Mouse (Mus musculus): ENCODE measurements around the gene Kcnq1.

Kcnq1 gene

DNA sequence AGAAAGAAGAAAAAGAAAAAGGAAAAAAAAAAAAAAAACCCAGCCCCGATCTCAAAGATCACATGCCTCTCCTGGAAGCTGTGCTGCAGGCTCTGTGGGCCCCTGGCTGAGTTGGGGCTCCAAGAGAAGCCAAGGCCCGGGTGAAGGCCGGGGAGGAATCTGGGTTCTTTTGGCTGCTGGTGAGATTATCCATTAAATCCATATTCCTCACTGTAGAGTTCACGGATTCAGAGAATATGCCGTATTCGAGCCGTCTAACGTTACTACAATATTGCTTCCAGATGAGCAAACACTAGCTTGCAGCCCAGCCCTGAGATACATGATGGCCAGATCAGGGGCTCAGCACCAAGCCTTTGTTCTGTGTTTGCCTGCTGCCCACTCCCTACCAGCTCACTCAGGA lies 204.7 kb downstream of the Kcnq1 start:
- no peak for DNase-seq (ENCODE audit: low read depth in 2 of 2, low spot score in 2 of 2)

DNA sequence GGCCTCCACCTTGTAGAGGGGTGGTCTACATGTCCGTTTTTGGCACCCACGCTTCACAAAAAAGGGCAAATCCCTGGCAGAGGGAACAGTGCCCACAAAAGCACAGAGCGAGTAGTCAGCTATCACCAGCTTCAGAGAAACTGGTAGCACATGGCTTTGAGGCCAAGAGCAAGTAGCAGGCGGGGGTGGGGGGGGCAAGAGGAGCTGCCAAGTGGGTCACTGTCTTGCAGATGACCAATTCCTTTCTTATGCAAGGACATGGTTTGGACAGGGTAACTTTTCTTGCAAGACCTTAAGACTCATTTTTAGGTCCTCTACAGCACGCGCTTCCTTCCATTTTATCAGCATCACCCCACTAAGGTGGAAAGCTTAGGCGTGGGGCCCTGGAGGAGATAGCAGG lies 205.3 kb downstream of the Kcnq1 start:
- no peak for DNase-seq (ENCODE audit: low read depth in 2 of 2, low spot score in 2 of 2)

DNA sequence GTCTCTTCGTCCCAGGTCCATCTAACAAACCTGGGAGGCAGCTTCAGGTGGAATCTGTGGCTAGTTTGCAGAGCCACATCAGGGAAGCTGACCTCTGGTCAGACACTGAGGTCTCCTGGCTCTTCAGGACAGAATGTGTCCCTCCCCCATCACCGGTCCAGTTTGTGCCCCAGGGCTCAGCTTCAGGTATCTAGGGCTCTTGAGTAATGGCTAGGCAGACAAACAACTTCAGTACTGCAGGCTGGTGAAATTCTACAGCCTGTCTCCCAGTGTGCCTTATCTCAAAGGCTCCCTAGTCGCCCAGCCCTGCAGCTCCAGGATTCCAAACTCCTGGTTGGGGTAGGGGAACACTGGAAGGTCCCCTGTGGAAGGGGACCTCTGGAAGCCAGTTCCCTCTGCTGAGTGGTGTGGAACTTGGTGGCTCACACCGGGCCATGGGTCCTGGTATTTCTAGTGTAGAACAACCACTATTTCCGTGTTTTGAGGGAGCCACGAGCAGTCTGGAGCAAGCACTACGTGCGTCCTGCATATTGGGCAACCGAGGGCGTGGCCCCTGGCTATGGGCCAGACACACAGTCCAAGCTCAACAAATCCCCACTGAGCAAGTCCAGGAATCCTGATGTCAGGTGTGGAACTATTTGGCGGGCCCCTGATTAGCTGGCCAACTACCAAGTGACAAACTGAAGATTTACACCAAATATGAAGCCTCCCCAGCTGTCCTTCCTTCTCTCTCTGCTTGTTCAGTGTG lies 207.6 kb downstream of the Kcnq1 start:
- no peak for DNase-seq (ENCODE audit: low read depth in 2 of 2, low spot score in 2 of 2)

DNA sequence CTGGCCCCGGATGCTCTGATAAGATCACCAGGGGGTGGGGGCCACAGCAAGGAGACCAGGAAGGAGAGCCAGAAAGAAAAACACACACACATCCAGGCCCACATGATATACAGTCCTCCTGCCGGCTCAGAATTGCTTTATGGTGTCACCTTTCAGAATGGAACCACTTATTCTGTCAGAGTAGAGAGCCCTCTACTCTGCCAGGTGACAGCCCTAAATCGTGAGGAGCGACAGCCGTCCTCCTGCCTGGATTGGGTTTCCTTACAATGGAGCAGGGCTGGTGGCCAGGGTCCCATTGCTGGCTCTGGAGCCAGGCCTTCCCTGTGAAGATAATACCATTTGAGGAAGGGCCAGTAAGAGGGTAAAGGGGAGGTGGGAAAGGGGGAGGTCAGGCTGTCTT lies 212.3 kb downstream of the Kcnq1 start:
- DNase-seq (ENCODE audit: low read depth in 2 of 2, low spot score in 2 of 2) = no peak

DNA sequence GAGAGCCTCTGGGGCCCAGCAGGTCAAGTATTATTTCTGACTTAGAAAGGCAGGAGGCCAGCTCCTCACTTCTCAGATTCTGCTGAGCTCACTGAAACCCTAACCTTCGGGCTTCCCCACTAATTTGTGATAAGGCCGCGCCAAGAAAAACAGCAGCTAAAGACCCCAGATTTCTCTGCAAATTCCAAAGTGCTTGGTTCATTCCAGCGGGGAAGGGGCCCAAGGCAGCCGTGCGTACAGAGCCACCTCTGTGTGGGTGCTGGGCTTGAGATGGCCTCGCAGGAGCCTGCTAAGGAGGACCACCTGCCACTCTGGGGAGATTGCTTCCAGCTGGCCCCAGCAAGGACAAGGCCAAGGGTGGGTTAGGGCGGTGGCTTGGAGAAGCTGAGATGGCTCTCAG lies 214.2 kb downstream of the Kcnq1 start:
- no peak for DNase-seq (ENCODE audit: low read depth in 2 of 2, low spot score in 2 of 2)

DNA sequence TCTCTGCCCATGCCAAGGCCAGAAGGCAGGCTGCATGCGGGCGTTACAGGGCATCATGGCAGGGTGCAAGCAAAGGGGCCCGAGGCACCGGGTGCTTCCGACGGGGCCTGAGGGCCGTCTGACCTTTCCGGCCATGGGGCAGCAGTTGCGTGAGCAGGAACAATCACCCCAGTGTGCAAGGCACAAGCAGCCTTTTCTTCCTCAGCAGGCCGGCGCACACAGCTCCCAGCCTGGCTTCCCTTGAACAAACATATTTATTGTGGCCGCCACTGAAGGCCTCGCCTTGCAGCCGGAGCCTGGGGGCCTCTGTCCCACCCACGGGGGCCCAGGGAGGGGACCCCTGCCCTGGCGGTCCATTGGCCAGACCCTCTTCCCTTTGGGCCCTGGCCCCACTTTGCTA lies 218.9 kb downstream of the Kcnq1 start:
- DNase-seq (ENCODE audit: low read depth in 2 of 2, low spot score in 2 of 2) = no peak

DNA sequence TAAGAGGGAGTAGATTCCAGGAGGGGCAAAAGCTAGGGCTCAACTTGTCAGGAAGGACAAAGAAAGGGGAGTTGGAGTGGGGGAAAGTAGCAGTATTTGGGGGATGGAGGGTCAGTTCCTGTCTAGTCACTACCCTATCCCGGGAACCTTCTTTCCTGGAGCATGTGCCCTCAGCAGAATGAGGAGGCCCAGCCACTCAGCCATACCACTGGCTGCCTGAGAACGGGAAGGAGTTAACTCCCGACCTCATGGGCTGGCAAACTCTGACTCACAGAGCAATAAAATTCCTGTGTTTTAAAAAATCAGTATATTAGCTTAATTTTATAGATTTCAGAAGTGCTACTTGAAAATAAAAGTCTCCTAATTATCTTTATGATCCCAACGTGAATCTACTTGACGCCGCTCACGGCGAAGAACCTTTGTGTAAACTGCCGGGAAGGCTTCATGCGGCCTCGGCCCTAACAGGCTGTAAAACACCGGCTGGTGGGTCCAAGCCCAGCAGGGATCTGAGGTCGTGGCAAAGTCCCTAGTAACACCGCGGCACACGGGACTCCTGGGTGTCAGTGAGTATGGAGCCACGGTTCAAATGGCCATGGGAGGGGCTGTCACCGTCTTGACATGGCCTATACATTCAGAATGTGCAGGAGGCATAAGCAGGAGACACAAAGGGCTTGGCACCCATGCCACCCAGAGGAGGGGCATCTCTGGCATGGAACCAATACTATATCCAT lies 222.2 kb downstream of the Kcnq1 start:
- no peak for DNase-seq (ENCODE audit: low read depth in 2 of 2, low spot score in 2 of 2)

DNA sequence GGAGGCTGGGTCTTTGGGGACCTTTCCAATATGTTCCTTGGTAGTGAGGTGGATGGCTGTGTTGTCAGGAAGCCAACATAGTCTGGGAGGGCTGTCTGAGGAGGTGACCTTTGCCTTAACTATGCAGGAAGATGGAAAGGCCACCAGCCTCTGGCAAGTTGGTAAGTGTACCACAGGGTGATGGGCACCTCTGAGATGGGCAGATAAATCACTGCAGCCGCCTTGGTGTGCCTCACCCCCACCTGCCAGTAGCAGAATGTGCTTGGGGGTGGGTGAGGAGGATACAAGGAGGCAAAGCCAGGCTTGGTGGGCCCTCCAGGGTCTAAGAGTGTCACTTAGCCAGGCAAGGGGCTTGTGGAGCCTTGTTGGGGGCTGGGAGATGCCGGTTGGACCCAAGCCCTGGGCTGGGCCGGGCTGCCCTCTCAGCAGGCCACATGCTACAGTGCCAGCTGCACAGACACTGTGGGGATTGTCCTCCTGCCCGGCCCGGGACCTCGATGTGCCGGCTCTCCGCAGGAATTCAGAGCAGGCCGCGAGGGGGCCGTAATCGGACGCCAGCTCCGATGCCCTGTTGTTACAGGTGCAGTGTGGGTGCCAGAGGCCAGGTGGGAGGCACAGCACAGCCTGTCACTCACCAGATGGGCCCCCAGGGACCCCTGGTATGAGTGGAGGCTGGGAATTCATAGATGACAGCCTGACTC lies 223.1 kb downstream of the Kcnq1 start:
- no peak for DNase-seq (ENCODE audit: low read depth in 2 of 2, low spot score in 2 of 2)

DNA sequence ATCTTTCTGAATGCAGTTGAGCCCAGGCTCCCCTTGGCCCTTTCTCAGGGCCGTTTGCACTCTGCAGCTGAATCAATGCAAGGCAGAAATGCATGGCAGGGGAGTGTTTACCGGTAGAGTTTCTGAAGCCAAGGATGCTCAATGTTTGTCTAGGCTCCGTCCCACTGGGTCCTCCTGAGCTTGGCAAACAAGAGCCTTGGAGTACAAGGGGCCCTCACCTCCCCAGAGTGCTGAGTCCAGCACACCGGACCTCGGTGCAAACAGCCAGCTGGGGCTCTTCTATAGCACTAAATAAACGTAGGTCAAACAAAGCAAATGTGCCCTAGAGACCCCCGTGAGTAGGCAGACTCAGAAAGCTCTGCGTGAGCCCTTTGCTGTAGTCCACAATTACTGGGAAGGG lies 226.9 kb downstream of the Kcnq1 start:
- no peak for DNase-seq (ENCODE audit: low read depth in 2 of 2, low spot score in 2 of 2)

DNA sequence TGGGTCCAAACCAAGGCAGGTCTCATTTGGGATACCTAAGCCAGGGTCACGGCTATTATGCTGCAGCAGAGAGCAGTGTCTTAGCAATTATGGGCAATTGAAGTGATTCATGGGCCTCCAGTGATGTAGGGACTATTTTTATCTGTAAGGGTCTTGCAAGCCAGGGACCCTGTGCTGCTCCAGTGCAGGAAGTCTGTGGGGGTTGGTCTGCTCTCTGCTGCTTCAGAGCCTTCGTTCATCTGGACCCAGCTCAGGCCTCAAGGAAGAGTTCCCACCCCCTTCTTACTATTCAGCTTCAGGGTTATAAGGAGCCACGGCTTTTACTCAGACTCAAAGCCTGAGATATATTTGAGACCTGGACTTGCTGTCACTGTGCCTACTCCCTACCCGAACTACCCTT lies 227.4 kb downstream of the Kcnq1 start:
- no peak for DNase-seq (ENCODE audit: low read depth in 2 of 2, low spot score in 2 of 2)

DNA sequence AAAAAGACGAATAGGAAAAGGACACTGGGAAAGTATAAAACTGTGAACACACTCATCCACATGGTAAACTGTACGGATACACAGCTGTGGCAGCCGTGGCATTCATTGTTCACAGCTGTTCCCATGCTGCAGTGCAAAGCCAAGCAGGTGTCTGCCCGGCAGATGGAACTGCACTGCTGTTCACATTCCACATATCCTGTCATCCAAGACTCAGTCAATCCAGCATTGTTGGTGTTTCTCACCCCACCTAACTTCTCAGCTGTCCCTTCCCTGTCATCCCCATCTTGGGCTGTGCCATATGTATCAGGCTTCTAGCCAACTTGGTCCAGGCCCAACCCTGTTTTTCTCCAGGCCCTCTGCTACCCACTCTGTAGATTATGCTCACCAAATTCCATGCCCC lies 232.5 kb downstream of the Kcnq1 start:
- DNase-seq (ENCODE audit: low read depth in 2 of 2, low spot score in 2 of 2) = no peak

DNA sequence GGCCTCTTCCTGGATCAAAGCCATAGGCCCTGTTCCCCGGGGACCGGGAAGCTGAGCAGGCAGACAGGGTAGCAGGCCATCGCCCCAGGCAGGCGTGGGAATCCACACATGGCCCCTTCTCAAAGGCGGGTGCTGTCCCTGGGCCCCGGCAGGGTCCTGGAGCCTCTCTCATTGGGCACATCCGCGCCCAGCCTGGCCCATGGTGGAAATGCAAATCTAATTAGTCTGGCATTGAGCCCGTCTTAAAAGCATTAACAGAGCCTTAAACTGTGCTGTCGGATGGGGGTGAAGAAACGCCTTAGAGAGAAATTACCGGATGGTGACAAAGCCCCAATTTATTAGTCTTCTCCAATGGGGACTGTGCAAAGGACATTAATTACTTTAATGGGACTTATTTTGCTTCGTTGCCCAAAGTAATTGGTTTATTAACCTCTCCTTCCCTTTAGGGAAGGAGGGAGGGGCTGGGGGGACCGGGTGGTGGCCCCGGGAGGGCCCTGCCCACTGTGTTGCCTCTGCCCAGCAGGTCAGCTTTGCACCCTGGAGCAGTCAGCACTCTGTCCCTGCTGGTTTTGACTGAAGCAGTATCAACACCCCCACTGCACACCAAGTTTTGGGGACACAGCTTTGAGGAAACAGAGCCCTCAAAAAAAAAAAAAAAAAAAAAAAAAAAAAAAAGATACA lies 234.6 kb downstream of the Kcnq1 start:
- DNase-seq (ENCODE audit: low read depth in 2 of 2, low spot score in 2 of 2) = no peak

DNA sequence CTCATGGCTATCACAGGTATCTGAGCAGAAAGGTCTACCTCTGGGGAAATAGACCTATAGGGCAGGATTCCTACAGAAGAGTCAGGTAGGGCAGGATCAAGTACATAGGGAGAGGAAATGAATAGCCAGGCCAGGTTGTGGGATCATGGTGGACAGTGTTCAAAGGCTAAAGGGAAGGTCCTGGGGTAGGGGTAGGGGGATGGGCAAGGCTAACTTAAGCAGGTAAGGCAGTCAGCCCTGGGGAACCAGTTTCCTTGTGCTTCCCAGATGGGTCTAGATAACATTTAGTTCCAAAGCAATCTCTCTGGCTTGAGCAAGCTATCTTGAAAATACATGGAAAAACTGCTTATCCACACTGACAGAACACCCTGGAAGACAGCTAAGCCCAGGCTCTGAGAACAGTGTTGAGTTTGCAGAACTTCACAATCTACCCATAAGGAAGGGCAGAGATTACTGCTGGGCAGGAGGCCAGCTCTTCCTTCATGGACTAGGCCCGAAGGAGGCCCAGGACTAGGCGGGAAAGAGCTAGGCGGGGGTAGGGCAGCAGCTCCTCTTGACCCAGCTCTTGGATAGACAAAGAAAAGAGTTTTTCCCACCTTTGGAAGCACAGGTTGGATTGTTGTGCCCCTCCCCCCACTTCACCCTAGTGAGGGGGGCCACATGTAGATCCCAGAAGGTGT lies 235.3 kb downstream of the Kcnq1 start:
- no peak for DNase-seq (ENCODE audit: low read depth in 2 of 2, low spot score in 2 of 2)

DNA sequence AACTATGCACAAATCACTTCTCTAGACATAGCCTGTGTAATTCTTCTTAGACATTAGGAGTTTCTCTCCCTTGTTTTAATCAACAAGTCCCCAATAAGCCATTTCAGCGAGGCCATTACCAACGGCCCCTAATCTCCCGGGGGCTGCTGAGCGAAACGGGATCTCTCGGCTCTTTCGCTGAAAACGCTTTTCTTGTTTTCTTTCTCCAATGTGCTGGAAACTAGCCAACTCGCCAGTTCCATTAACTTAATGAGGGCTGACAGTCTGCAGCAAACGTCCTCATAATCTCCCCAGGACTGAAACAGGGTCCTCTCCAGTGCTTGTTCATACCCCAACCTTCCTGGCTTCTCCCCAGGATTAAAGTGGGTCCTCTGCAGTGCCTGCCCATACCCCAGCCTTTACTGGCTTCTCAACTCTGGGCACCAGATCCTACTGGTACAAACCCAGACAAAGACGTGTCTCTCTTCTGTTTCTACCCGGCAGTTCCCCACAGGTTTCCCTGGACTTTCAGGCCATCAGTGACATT lies 237.7 kb downstream of the Kcnq1 start:
- DNase-seq (ENCODE audit: low read depth in 2 of 2, low spot score in 2 of 2) = no peak

DNA sequence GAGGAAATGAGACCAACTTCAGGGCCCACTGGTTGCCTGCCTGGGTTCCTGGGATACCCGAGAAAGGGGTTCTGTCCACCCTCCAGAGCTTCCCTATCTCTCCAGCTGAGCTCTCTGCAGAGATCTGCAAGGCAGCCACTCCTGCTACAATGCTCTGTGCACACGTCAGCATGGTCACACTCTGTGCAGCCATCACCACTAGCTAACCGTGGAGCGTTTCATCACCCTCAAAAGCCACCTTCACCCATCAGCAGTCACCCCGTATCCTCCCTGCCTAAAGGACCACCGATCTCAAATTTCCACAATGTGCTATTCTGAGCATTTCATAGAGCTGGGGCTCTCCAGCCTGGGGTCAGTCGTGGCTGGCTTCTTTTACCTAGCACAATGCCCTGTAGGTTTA lies 243.1 kb downstream of the Kcnq1 start:
- DNase-seq (ENCODE audit: low read depth in 2 of 2, low spot score in 2 of 2) = no peak

DNA sequence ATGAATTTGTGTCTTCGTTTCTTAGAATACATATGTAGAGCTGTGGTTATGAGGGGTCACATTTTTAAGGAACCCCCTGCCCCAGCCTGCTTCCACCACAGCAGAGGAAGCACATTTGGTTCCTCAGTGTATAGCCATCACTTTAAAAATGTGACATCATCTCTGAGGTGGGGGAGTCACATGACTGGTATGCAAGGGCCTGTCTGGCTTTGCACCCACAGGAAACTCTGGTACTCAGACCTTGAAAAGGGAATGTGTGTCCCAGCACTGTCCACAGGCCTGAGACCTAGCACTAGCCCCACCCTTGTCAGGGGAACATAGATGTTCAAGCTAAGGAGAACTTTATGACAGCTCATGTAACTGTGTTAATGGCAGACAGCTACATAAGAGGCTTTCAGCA lies 243.7 kb downstream of the Kcnq1 start:
- DNase-seq (ENCODE audit: low read depth in 2 of 2, low spot score in 2 of 2) = no peak

DNA sequence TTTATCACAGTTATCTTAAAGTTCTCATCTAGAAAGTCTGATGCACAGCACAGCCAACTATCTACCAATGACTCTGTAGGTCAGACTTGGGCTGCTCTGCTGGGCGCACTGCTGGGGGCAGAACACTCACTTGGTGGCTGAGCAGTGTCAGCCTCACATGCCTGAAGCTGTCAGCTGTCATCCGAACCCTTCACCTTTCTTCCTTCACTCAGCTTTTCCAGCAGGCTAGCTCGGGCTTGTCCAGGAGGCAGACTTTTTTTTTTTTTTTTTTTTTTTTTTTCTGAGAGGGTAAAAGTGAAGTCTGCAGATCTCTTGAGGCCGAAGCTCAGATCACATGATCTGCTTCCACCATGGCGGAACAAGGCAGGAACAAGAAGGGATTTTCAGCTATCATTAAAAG lies 249.7 kb downstream of the Kcnq1 start:
- no peak for DNase-seq (ENCODE audit: low read depth in 2 of 2, low spot score in 2 of 2)

DNA sequence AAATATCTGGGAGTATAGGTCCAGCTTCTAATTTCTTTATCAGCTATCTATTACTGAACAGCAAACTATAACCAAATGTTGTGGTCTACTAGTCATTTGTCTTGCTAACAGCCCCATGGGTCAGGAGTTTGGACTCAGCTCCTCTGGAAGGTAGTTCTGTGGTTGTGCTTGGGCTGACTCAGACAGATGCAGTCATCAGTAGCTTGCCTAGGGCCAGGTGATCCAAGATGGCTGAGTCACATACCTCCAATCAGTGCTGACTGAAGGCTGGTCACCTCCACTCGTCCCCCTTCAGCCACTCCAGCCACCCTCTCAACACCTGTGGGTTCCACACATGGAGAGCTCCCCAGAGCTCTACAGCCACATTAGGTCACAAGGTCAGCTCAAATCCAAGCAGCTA lies 250.9 kb downstream of the Kcnq1 start:
- no peak for DNase-seq (ENCODE audit: low read depth in 2 of 2, low spot score in 2 of 2)

DNA sequence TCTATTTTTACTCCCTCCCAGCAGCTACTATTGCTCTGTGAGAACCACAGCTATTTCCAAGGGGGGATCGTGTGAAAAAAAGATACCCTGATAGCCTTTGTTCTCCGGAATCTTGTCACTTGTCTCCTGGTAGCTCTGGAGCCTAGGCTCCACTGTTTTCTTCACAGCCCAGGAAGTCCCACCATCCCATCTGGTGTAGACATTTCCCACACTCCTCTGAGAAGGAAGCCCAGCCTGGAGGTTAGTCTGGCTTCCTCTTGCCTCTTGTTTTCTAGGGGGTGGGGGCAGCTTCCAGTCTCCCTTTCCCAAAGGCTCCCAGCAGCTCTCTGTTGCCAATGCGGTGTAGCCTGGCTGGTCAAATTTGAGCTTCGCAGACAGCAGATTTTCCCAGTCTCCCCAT lies 251.7 kb downstream of the Kcnq1 start:
- DNase-seq (ENCODE audit: low read depth in 2 of 2, low spot score in 2 of 2) = no peak

DNA sequence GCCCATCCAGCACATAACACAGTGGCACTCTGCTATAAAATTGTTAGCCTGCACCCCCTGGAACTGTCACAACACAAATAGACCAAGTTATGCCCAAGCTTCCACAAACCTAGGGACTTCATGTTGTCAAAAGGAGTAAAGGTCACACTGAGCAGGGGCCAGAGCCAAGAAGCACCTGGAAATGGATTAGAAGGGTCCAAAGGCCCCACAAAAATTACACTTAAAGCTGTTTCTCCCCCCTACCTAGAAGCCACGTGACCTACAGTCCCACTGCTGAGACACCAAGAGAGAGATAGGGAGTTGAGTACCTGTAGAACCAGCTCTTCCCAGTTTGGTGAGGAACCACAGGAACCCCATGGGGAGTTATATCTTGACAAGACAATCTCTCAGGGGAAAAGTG lies 253.6 kb downstream of the Kcnq1 start:
- DNase-seq (ENCODE audit: low read depth in 2 of 2, low spot score in 2 of 2) = no peak

DNA sequence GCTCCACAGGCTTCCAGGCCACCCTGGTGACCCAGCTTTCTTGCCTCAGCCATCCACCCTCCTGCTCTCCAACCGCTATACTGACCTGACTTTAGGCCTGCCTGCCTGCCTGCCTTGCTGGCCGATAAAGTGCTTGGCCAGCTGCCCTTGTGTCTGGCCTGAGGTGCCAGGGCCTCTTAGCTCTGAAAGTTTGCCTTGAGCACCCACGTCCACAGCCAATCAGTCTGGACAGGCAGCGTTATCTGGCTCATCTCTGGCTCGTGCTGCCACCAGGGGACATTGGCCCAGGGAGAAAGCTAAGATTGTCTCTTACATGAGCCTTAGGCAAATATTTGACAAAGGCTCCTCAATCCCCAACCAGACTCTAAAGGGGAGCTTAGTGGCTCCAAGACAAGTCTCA lies 254.6 kb downstream of the Kcnq1 start:
- DNase-seq (ENCODE audit: low read depth in 2 of 2, low spot score in 2 of 2) = no peak

Measured in CD8-positive naive resting alpha-beta T cell, adult 2 months (primary cell).